Mouse (Mus musculus): Measurements from ENCODE around the gene Atmin. TPM values are rescaled to one million over a fixed set of nuclear protein-coding genes. Genes with fewer than 3 reads are reported as not detected.

The Atmin gene
- polyA plus RNA-seq (2014; fragmentation: Illumina TruSeq; extraction: RNeasy Lipid Tissue Mini Kit (QIAGEN cat#74804)): 13.3 TPM

DNA sequence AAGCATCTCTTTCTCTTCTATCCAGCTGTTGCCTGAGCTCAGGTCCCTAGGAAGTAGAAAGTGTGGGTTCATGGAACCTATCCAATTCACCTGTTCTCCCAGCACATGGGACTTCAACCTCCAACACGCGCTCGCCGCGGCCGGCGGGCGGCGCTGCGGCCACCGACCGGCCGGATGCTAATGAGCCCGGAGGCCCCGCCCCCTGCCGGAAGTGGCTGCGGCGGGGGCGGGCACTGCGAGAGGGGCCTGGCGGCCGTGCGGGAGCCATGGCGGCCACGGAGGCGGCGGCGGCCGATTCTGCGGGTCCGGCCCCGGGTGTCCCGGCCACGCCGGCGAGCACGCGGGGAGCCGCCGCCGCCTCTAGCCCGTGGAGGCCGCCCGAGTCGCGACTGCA is at the start of gene Atmin:
Gene Atmin, plus strand, starts transcription at position 233 of the 394 bp plus-strand sequence.

DNA sequence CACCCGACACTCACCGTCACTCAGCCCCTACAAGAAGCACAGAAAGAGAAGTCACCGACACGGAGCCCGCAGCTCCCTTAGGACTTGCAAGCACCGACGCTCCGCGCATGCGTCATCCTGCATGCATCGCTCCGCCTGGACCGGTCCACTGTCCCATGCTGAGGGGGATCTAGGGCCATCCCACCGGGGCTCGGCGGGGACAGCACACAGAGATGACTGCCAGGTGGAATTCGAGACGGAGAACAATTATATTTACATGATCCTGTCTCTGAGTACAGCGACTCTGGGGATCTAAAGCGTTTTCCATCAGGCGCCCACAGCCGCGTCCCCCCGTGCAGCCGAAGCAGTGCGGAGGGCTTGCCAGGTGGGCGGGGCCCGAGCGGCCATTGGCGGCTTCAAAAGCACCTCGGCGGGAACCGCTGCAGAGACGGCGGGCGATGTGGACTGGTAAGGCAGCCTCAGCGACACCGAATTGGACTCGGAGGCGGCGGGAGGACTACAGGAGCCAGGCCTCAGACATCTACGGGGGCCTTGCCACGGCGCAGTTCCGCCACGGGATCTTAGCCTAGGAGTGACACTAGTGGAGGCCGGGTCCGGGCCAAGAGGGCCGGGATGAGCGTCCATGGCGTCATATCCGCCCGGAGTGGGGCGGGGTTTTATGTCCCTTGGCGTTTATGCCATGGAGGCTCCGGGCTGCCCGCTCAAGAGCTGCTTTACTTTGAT is 21.7 kb upstream of the Atmin start, which contains the start of the genes Cmc2 and Cenpn:
Gene Cmc2, minus strand, starts transcription at position 119 of the 723 bp plus-strand sequence.
Gene Cenpn, plus strand, starts transcription at position 394 of the 723 bp plus-strand sequence.

DNA sequence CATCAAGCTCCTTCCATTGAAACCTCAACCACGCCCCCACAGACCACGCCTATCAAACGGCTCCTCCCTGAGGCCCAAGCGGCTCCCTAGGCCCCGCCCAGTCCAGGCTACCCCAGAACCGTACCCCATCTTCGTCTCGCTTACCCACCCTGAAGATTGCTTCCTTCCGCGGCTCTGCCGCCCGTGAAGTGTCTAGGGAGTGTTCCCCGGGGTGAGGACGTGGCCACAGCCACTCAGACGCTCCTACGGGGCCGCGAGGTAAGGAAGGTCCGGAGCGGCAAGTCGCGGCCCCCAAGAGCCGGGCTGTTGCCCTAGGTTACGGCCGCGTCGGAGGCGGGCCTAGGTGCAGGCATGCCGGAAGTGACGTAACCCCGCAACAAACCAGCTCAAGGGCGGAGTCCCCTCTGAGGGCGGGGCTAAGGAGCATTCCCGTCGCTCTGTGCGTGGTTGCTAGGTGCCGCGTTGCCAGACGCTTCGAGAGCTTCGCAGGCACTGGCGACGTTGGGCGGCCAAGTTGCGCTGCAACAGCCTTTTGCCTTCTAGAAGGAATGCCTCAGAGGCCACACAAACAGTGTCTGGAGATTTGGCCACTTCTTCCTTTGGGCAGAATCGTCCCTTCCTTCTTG is 35.6 kb downstream of the Atmin start, which contains the start of gene 1700030J22Rik:
Gene 1700030J22Rik, minus strand, starts transcription at position 329 of the 626 bp plus-strand sequence.

DNA sequence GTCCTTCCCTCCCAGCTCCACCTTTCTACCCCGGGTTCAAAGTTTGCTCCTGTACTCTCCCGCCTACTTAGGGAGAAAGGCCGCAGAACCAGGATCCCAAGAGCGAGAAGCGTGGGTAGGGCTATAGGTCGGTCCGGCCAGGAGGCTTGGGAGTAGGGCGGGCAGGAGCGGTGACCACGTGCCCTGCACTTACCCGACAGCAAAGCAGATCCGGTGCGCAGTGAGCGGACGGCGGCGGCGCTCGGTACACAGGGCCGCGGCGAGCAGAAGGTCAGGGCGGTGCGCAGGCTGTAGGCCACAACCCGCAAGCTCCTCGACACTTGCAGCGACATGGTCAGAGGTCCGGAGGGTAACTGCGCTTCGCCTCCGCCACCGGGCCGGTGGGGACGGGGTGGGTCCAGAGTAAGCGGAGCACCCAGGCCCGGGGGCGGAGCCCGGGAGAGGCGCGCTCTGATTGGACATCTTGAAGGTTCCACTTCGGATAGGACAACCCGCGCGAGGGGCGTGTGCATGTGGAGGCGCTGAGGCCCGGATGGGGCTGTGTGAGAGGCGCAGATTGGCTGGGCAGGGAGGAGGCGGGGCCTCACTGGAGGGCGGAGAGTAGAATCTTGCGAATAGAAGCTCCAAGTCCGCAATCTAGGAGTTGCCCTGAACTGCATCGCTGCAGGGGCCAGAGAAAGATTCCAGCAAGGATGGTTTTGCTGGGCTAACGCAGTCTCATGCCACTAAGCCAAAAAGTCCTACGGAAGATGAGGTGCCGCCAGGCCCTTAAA is 50.1 kb downstream of the Atmin start, which contains the start of gene Gcsh:
Gene Gcsh, minus strand, starts transcription at position 443 of the 773 bp plus-strand sequence.

Other genes starting within 250 kb of the Atmin start
- gene Cdyl2, start 210.4 kb upstream of the Atmin start, polyA plus RNA-seq (2014; fragmentation: Illumina TruSeq; extraction: RNeasy Lipid Tissue Mini Kit (QIAGEN cat#74804)): 0.37 TPM
- gene Cmc2, start 21.9 kb upstream of the Atmin start, polyA plus RNA-seq (2014; fragmentation: Illumina TruSeq; extraction: RNeasy Lipid Tissue Mini Kit (QIAGEN cat#74804)): 7.2 TPM
- 15.6 TPM for gene Cenpn, start 21.7 kb upstream of the Atmin start, polyA plus RNA-seq (2014; fragmentation: Illumina TruSeq; extraction: RNeasy Lipid Tissue Mini Kit (QIAGEN cat#74804))
- gene 1700030J22Rik, start 35.6 kb downstream of the Atmin start, polyA plus RNA-seq (2014; fragmentation: Illumina TruSeq; extraction: RNeasy Lipid Tissue Mini Kit (QIAGEN cat#74804)): 2.5 TPM
- 161 TPM for gene Gcsh, start 50.1 kb downstream of the Atmin start, polyA plus RNA-seq (2014; fragmentation: Illumina TruSeq; extraction: RNeasy Lipid Tissue Mini Kit (QIAGEN cat#74804))
- not detected for gene Pkd1l2, start 139.1 kb downstream of the Atmin start, polyA plus RNA-seq (2014; fragmentation: Illumina TruSeq; extraction: RNeasy Lipid Tissue Mini Kit (QIAGEN cat#74804))
- gene Bco1, start 152.5 kb downstream of the Atmin start, polyA plus RNA-seq (2014; fragmentation: Illumina TruSeq; extraction: RNeasy Lipid Tissue Mini Kit (QIAGEN cat#74804)): not detected
- gene Gan, start 214.7 kb downstream of the Atmin start, polyA plus RNA-seq (2014; fragmentation: Illumina TruSeq; extraction: RNeasy Lipid Tissue Mini Kit (QIAGEN cat#74804)): 4.2 TPM